ENCODE assay signal across 8 mouse cellular contexts in genomic region chr16:92300649-92301411, GRCm38 (mm10). TPM values are rescaled to one million over a fixed set of nuclear protein-coding genes. Genes with fewer than 3 reads are reported as not detected.
DNase-seq lines count a peak whose midpoint lies in the region; ATAC-seq and TF ChIP-seq lines count a peak whose summit lies in the region.

TSS of gene Smim11 (plus strand) at chr16:92301286.

- H3K9ac ChIP-seq in forebrain, embryonic 16.5 days (replicated peaks; ENCODE audit: low read depth, low read length) = peak within 1 kb of the TSS; percentile 75
- peak within 1 kb of the TSS; percentile 63 for H3K9ac ChIP-seq in lung, embryonic 14.5 days

- intact Hi-C loops in heart, postnatal 36 days (cut with DNase I) = loop anchor here (5.0 to 10.0 kb wide), 4 partner anchors 166 to 576 kb away; partner anchors contain the start of genes Cryzl1, Gm49711, Itsn1 and Mrps6

- H3K9me3 ChIP-seq in G1E (replicated peaks) = no peaks in the 10 kb centered on the region
- no peaks in the 10 kb centered on the region for H3K9me3 ChIP-seq in forebrain, embryonic 16.5 days (ENCODE audit: control insufficient read depth, low read length)
- no peaks in the 10 kb centered on the region for H3K9me3 ChIP-seq in lung, embryonic 14.5 days (ENCODE audit: low read depth, low read length)

- peak; percentile 78 for DNase-seq in G1E (ENCODE audit: low spot score)
- peak; percentile 95 to 99 for DNase-seq in cerebellum, adult 18-20 months
- DNase-seq in heart, postnatal 36 days = peak; percentile 90 to 93
- peak; percentile 95 to 97 for DNase-seq in layer of hippocampus, adult 2 months (ENCODE audit: low spot score in 2 of 2)
- DNase-seq in lung, embryonic 14.5 days = peak; percentile 99
- DNase-seq in thymus, adult 2 months = peak; percentile 94

- peak within 1 kb of the TSS; percentile 77 for H3K27ac ChIP-seq in forebrain, embryonic 16.5 days (ENCODE audit: low read length)
- peak within 1 kb of the TSS; percentile 90 for H3K27ac ChIP-seq in layer of hippocampus, adult 2 months
- peak within 1 kb of the TSS; percentile 67; the same call in 1 of the 2 replicates for H3K27ac ChIP-seq in lung, embryonic 14.5 days (ENCODE audit: low read depth)
- peak within 1 kb of the TSS; percentile 56 for H3K27ac ChIP-seq in olfactory bulb, adult 2 months (ENCODE audit: insufficient read depth, low read depth, low read length)
- H3K27ac ChIP-seq in thymus, adult 2 months (ENCODE audit: control insufficient read depth, insufficient read depth, low read length) = no peak within 1 kb of the TSS

- peaks cover 29% of the 10 kb centered on the region for H3K4me1 ChIP-seq in G1E (ENCODE audit: insufficient read depth, low read depth, low read length)
- H3K4me1 ChIP-seq in forebrain, embryonic 16.5 days (replicated peaks; ENCODE audit: control insufficient read depth, insufficient read depth, low read length) = peaks cover 20% of the 10 kb centered on the region
- peaks cover 3% of the 10 kb centered on the region; the same call in 1 of the 2 replicates for H3K4me1 ChIP-seq in lung, embryonic 14.5 days (ENCODE audit: insufficient read depth)
- peaks cover 11% of the 10 kb centered on the region for H3K4me1 ChIP-seq in olfactory bulb, adult 2 months (ENCODE audit: control insufficient read depth, insufficient read depth, low read length)
- H3K4me1 ChIP-seq in thymus, adult 2 months (replicated peaks; ENCODE audit: control insufficient read depth, insufficient read depth, low read length) = peaks cover 15% of the 10 kb centered on the region

- H3K4me2 ChIP-seq in forebrain, embryonic 16.5 days (ENCODE audit: low read length) = peak within 1 kb of the TSS; percentile 73
- H3K4me2 ChIP-seq in lung, embryonic 14.5 days = peak within 1 kb of the TSS; percentile 92

- TF ChIP-seq POLR2A in olfactory bulb, adult 2 months (IDR thresholded peaks at IDR 0.05; ENCODE audit: insufficient read depth, low read depth, low read length) = peak; percentile 84
- peak; percentile 61; the same call in 1 of the 2 replicates for TF ChIP-seq POLR2A in thymus, adult 2 months (IDR thresholded peaks at IDR 0.05; ENCODE audit: control insufficient read depth, extremely low read depth, insufficient read depth, low read length, poor library complexity)

- WGBS in forebrain, embryonic 16.5 days = 8% methylated on average over 32 of the region's 32 CpGs
- 7% methylated on average over 32 of the region's 32 CpGs for WGBS in lung, embryonic 14.5 days
- 4% methylated on average over 32 of the region's 32 CpGs for WGBS in olfactory bulb, adult 2 months
- WGBS in thymus, adult 2 months = 11% methylated on average over 32 of the region's 32 CpGs

- peak; percentile 80 for ATAC-seq in G1E (ENCODE audit: extremely low read depth, insufficient number of reproducible peaks, low FRiP score, poor library complexity, severe bottlenecking)
- peak; percentile 96 for ATAC-seq in forebrain, embryonic 16.5 days
- peak; percentile 93 for ATAC-seq in lung, embryonic 14.5 days (ENCODE audit: insufficient read depth)

- peaks cover 12% of the 10 kb centered on the region for H3K27me3 ChIP-seq in G1E (ENCODE audit: insufficient read depth, low read length)
- H3K27me3 ChIP-seq in forebrain, embryonic 16.5 days (replicated peaks; ENCODE audit: control insufficient read depth, insufficient read depth, low read length) = no peaks in the 10 kb centered on the region; the same call in 1 of the 2 replicates
- no peaks in the 10 kb centered on the region for H3K27me3 ChIP-seq in lung, embryonic 14.5 days (ENCODE audit: insufficient read depth, low read length)
- H3K27me3 ChIP-seq in thymus, adult 2 months (ENCODE audit: control insufficient read depth, insufficient read depth, low read length) = no peaks in the 10 kb centered on the region

- no peak for TF ChIP-seq CTCF in G1E (IDR thresholded peaks at IDR 0.05; ENCODE audit: low read depth, low read length)
- TF ChIP-seq CTCF in layer of hippocampus, adult 2 months (conservative IDR thresholded peaks at IDR 0.05) = no peak
- TF ChIP-seq CTCF in lung, embryonic 14.5 days (IDR thresholded peaks at IDR 0.05; ENCODE audit: low read depth) = no peak
- no peak for TF ChIP-seq CTCF in olfactory bulb, adult 2 months (IDR thresholded peaks at IDR 0.05; ENCODE audit: insufficient read depth, low read depth, low read length)
- no peak for TF ChIP-seq CTCF in thymus, adult 2 months (IDR thresholded peaks at IDR 0.05; ENCODE audit: borderline replicate concordance, control insufficient read depth, extremely low read depth, insufficient read depth, low read length, poor library complexity)

- peak within 1 kb of the TSS; percentile 75 for H3K4me3 ChIP-seq in G1E (ENCODE audit: low read depth, low read length)
- H3K4me3 ChIP-seq in forebrain, embryonic 16.5 days (replicated peaks; ENCODE audit: low read length) = peak within 1 kb of the TSS; percentile 67
- H3K4me3 ChIP-seq in layer of hippocampus, adult 2 months = peak within 1 kb of the TSS; percentile 86
- peak within 1 kb of the TSS; percentile 58 for H3K4me3 ChIP-seq in lung, embryonic 14.5 days (ENCODE audit: low read depth, low read length)
- peak within 1 kb of the TSS; percentile 72 for H3K4me3 ChIP-seq in olfactory bulb, adult 2 months (ENCODE audit: insufficient read depth, low read depth, low read length)
- peak within 1 kb of the TSS; percentile 80 for H3K4me3 ChIP-seq in thymus, adult 2 months (ENCODE audit: control insufficient read depth, insufficient read depth, low read length)

- H3K36me3 ChIP-seq in G1E (replicated peaks) = peaks cover 15% of the 10 kb centered on the region
- H3K36me3 ChIP-seq in forebrain, embryonic 16.5 days (ENCODE audit: control insufficient read depth, insufficient read depth) = no peaks in the 10 kb centered on the region
- 0 out of 2 replicates have a peak, but pooled peaks cover 7% of the 10 kb centered on the region for H3K36me3 ChIP-seq in lung, embryonic 14.5 days (ENCODE audit: insufficient read depth)
- no peaks in the 10 kb centered on the region for H3K36me3 ChIP-seq in thymus, adult 2 months (ENCODE audit: control insufficient read depth, insufficient read depth, low read length)

RNA-seq across cellular contexts. Expression of gene Smim11, which starts in this region (rescaled TPM):
- total RNA-seq in G1E (2014; fragmentation: Nextera tagmentation) (23.1 and 24.8 TPM in 2 replicates), G1E (2017) (82.4 and 107 TPM in 2 replicates)
- polyA plus RNA-seq in G1E (2012) = 6.6 and 7.3 TPM in 2 replicates
- polyA plus RNA-seq in forebrain, embryonic 16.5 days (2015; fragmentation: Nextera tagmentation; extraction: Ambion mirVana) = 83.0 and 89.0 TPM in 2 replicates
- 10 to 100 TPM; 76.2 to 84.5 TPM for total RNA-seq in heart, postnatal 36 days (2021)
- 10 to 100 TPM; 19.2 to 20.4 TPM for total RNA-seq in layer of hippocampus, adult 2 months (2021)
- 130 and 134 TPM in 2 replicates for polyA plus RNA-seq in lung, embryonic 14.5 days (2014; fragmentation: Nextera tagmentation; extraction: Ambion mirVana)
- not detected in 2 replicates for polyA plus RNA-seq in olfactory bulb, adult 2 months (2012; ENCODE audit: insufficient read depth, insufficient read length, low replicate concordance, missing spikeins)
- polyA plus RNA-seq in thymus, adult 2 months (2012; rRNA removed) = 28.9 and 34.6 TPM in 2 replicates
